Mouse (Mus musculus) liver, embryonic 12.5 days (tissue): ENCODE data around the gene Hnrnpul1. TPM values are rescaled to one million over a fixed set of nuclear protein-coding genes. Genes with fewer than 3 reads are reported as not detected.
A peak's percentile ranks its signal among the peaks of the same experiment; 100 is the strongest.

ENCODE experiments used
- ATAC-seq: fragments of 200-750 bp; cut with Nextera tagmentation; 2 replicates; pipeline ENCODE4 v1.8.0; 2017; ENCODE audit warnings: moderate number of reproducible peaks, mild to moderate bottlenecking, moderate library complexity
- H3K27ac ChIP-seq: fragments of 300-500 bp; sonication (generic); 2 replicates; pipeline ENCODE4 v1.5.1; 2016; ENCODE audit warnings: mild to moderate bottlenecking
- H3K27me3 ChIP-seq: fragments of 300-500 bp; sonication (generic); replicated peaks from 2 replicates; pipeline ENCODE4 v1.6.1; 2016; ENCODE audit warnings: mild to moderate bottlenecking, moderate library complexity
- H3K36me3 ChIP-seq: fragments of 300-500 bp; sonication (generic); 2 replicates; pipeline ENCODE4 v1.6.1; 2016; ENCODE audit warnings: mild to moderate bottlenecking, moderate library complexity
- H3K4me1 ChIP-seq: fragments of 300-500 bp; sonication (generic); 2 replicates; pipeline ENCODE4 v1.6.1; 2016
- H3K4me2 ChIP-seq: fragments of 300-500 bp; sonication (generic); 2 replicates; pipeline ENCODE4 v1.6.1; 2016; ENCODE audit warnings: mild to moderate bottlenecking, moderate library complexity
- H3K4me3 ChIP-seq: fragments of 300-500 bp; sonication (generic); 2 replicates; pipeline ENCODE4 v1.5.1; 2016; ENCODE audit warnings: mild to moderate bottlenecking, moderate library complexity
- H3K9ac ChIP-seq: fragments of 300-500 bp; sonication (generic); 2 replicates; pipeline ENCODE4 v1.6.1; 2016; ENCODE audit warnings: mild to moderate bottlenecking, moderate library complexity
- H3K9me3 ChIP-seq: fragments of 300-500 bp; sonication (generic); replicated peaks from 2 replicates; pipeline ENCODE4 v1.6.1; 2016; ENCODE audit warnings: mild to moderate bottlenecking, moderate library complexity
- WGBS: fragments of 180-500 bp; shearing (Covaris S2); methylation state at CpG from one replicate; pipeline ENCODE4 v1.1.7; 2016; ENCODE audit not compliant: insufficient replicate concordance; 5-methylcytosine and 5-hydroxymethylcytosine counted together
- polyA plus RNA-seq: library from polyadenylated mRNA; unstranded; fragments of >200 nt; fragmentation: Nextera tagmentation; extraction: Ambion mirVana; gene quantifications from 2 replicates; pipeline ENCODE4 v1.2.1, GENCODE M21; 2016

Gene Hnrnpul1
- polyA plus RNA-seq, 1 experiment from 2014 or later: 46.1 TPM

- H3K9ac ChIP-seq: no peak overlapping the region
- H3K27ac ChIP-seq: no peak overlapping the region
- H3K4me2 ChIP-seq: peak overlapping the region; percentile 71
- H3K27me3 ChIP-seq: peaks cover 42% of the 10 kb centered on the region
- 0 out of 2 replicates have a peak, but pooled peaks cover 4% of the 10 kb centered on the region for H3K9me3 ChIP-seq
- 23% methylated on average over 9 of the region's 9 CpGs for WGBS
- peak overlapping the region; percentile 47 for H3K4me3 ChIP-seq
- ATAC-seq: no peak
- H3K36me3 ChIP-seq: peaks cover 10% of the 10 kb centered on the region
- H3K4me1 ChIP-seq: peaks cover 26% of the 10 kb centered on the region
These were observed 80.3 kb downstream of the Hnrnpul1 start for GRCm38 (mm10) chr7:25674297-25674696.

- no peak overlapping the region for H3K27ac ChIP-seq
- peaks cover 42% of the 10 kb centered on the region for H3K27me3 ChIP-seq
- no peak overlapping the region for H3K9ac ChIP-seq
- H3K4me1 ChIP-seq: peaks cover 15% of the 10 kb centered on the region
- ATAC-seq: no peak
- WGBS: 37% methylated on average over 4 of the region's 4 CpGs
- no peak overlapping the region for H3K4me3 ChIP-seq
- no peak overlapping the region for H3K4me2 ChIP-seq
- H3K36me3 ChIP-seq: peaks cover 28% of the 10 kb centered on the region
- H3K9me3 ChIP-seq: 0 out of 2 replicates have a peak, but pooled peaks cover 4% of the 10 kb centered on the region
These were observed 82.1 kb downstream of the Hnrnpul1 start for GRCm38 (mm10) chr7:25672442-25672841.

- H3K9ac ChIP-seq: no peak overlapping the region
- 64% methylated on average over 2 of the region's 2 CpGs for WGBS
- peaks cover 38% of the 10 kb centered on the region for H3K27me3 ChIP-seq
- no peak for ATAC-seq
- peaks cover 36% of the 10 kb centered on the region for H3K36me3 ChIP-seq
- H3K4me3 ChIP-seq: no peak overlapping the region
- H3K27ac ChIP-seq: no peak overlapping the region
- peaks cover 15% of the 10 kb centered on the region for H3K4me1 ChIP-seq
- no peak overlapping the region for H3K4me2 ChIP-seq
- 0 out of 2 replicates have a peak, but pooled peaks cover 4% of the 10 kb centered on the region for H3K9me3 ChIP-seq
These were observed 82.9 kb downstream of the Hnrnpul1 start for GRCm38 (mm10) chr7:25671686-25672085.

Other genes starting within 250 kb of the Hnrnpul1 start
- not detected in 2 replicates for gene Ceacam2, start 214.9 kb downstream of the Hnrnpul1 start, polyA plus RNA-seq
- 0.13 and 0.14 TPM in 2 replicates for gene Erich4, start 138.9 kb downstream of the Hnrnpul1 start, polyA plus RNA-seq
- 12.4 and 15.9 TPM in 2 replicates for gene Dmac2, start 135.3 kb downstream of the Hnrnpul1 start, polyA plus RNA-seq
- gene B3gnt8, start 128.1 kb downstream of the Hnrnpul1 start, polyA plus RNA-seq: 2.6 and 2.9 TPM in 2 replicates
- 21.0 and 21.7 TPM in 2 replicates for gene Bckdha, start 95.8 kb downstream of the Hnrnpul1 start, polyA plus RNA-seq
- 80.4 and 82.2 TPM in 2 replicates for gene Exosc5, start 95.6 kb downstream of the Hnrnpul1 start, polyA plus RNA-seq
- 2.0 and 3.2 TPM in 2 replicates for gene Tmem91, start 79.6 kb downstream of the Hnrnpul1 start, polyA plus RNA-seq
- gene B9d2, start 74.0 kb downstream of the Hnrnpul1 start, polyA plus RNA-seq: 24.9 and 29.5 TPM in 2 replicates
- 13.6 and 14.2 TPM in 2 replicates for gene Tgfb1, start 67.8 kb downstream of the Hnrnpul1 start, polyA plus RNA-seq
- gene Ccdc97, start 35.7 kb downstream of the Hnrnpul1 start, polyA plus RNA-seq: 14.7 and 15.2 TPM in 2 replicates
- 14.1 and 20.1 TPM in 2 replicates for gene Axl, start 33.9 kb upstream of the Hnrnpul1 start, polyA plus RNA-seq
- 0.62 and 0.81 TPM in 2 replicates for gene Cyp2s1, start 62.2 kb upstream of the Hnrnpul1 start, polyA plus RNA-seq
- gene Cyp2b10, start 142.9 kb upstream of the Hnrnpul1 start, polyA plus RNA-seq: 0.06 TPM in 1 of 2 replicates, not detected in the other